Mouse (Mus musculus): ENCODE measurements around the gene Tns1.

DNA sequence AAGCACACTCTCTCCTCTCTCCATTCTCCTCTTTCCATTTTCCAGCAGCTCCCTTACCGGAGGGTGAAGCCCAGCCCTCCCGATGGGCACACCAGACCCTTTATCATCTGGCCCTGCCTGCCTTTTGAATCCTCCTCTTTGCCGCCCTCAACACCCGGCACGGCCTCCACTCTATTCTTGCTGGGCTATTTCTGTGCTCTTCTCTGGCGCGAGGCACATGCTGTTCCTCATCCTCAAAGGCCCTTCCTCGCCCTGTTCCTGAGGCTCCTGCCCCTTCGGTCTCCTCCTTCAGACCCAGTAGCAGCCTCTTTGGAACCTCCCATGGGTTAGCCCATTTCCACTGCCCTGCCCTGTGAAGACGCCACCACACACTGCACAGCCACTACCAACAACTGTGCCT lies 164.5 kb downstream of the Tns1 start:
- TF ChIP-seq POLR2A (IDR thresholded peaks at IDR 0.05; ENCODE audit: borderline replicate concordance, extremely low read depth, low read depth, low read length) (no peak), CTCF (IDR thresholded peaks at IDR 0.05; ENCODE audit: insufficient read depth, low read length) (no peak)

All from lung, adult 2 months (tissue).